Mouse (Mus musculus) kidney, embryonic 15.5 days (tissue): ENCODE data around the gene Ipo4. TPM values are rescaled to one million over a fixed set of nuclear protein-coding genes. Genes with fewer than 3 reads are reported as not detected.

ENCODE experiments used
- ATAC-seq: fragments of 200-750 bp; cut with Nextera tagmentation; replicated peaks from 2 replicates; pipeline ENCODE4 v1.8.0; 2017; ENCODE audit warnings: moderate TSS enrichment; ENCODE audit not compliant: low FRiP score
- H3K27ac ChIP-seq: fragments of 300-500 bp; sonication (generic); 2 replicates; pipeline ENCODE4 v1.5.1; 2015; ENCODE audit warnings: mild to moderate bottlenecking, inconsistent platforms
- H3K27me3 ChIP-seq: fragments of 300-500 bp; sonication (generic); 2 replicates; pipeline ENCODE4 v1.6.1; 2015; ENCODE audit warnings: inconsistent platforms
- H3K36me3 ChIP-seq: fragments of 300-500 bp; sonication (generic); 2 replicates; pipeline ENCODE4 v1.6.1; 2015; ENCODE audit warnings: inconsistent platforms
- H3K4me1 ChIP-seq: fragments of 300-500 bp; sonication (generic); 2 replicates; pipeline ENCODE4 v1.6.1; 2015; ENCODE audit warnings: inconsistent platforms
- H3K4me2 ChIP-seq: fragments of 300-500 bp; sonication (generic); 2 replicates; pipeline ENCODE4 v1.6.1; 2015; ENCODE audit warnings: moderate library complexity, mild to moderate bottlenecking, inconsistent platforms
- H3K4me3 ChIP-seq: fragments of 300-500 bp; sonication (generic); replicated peaks from 2 replicates; pipeline ENCODE4 v1.5.1; 2015; ENCODE audit warnings: mild to moderate bottlenecking, inconsistent platforms
- H3K9ac ChIP-seq: fragments of 300-500 bp; sonication (generic); 2 replicates; pipeline ENCODE4 v1.6.1; 2015; ENCODE audit warnings: mild to moderate bottlenecking, inconsistent platforms
- H3K9me3 ChIP-seq: fragments of 300-500 bp; sonication (generic); replicated peaks from 2 replicates; pipeline ENCODE4 v1.6.1; 2016; ENCODE audit warnings: inconsistent platforms
- WGBS: fragments of 180-500 bp; shearing (Covaris S2); methylation state at CpG from one replicate; pipeline ENCODE4 v1.1.7; 2015; ENCODE audit warnings: mixed read lengths; 5-methylcytosine and 5-hydroxymethylcytosine counted together
- polyA plus RNA-seq: library from polyadenylated mRNA; unstranded; fragments of >200 nt; fragmentation: Nextera tagmentation; extraction: Ambion mirVana; gene quantifications from 2 replicates; pipeline ENCODE4 v1.2.1, GENCODE M21; 2015

Gene Ipo4
- polyA plus RNA-seq, 1 experiment from 2014 or later = 115 TPM

GRCm38 (mm10) chr14:55598521-55599390 is 37.0 kb downstream of the Ipo4 start:
- no peak overlapping the region for H3K4me3 ChIP-seq
- WGBS = 89% methylated on average over 21 of the region's 21 CpGs
- no peaks in the 10 kb centered on the region for H3K9me3 ChIP-seq
- no peaks in the 10 kb centered on the region for H3K27me3 ChIP-seq
- H3K27ac ChIP-seq = no peak overlapping the region
- H3K9ac ChIP-seq = no peak overlapping the region
- no peak for ATAC-seq
- no peak overlapping the region for H3K4me2 ChIP-seq
- peaks cover 93% of the 10 kb centered on the region for H3K36me3 ChIP-seq
- H3K4me1 ChIP-seq = peaks cover 12% of the 10 kb centered on the region

GRCm38 (mm10) chr14:55596036-55596690 is 39.6 kb downstream of the Ipo4 start:
- Histone ChIP-seq H3K4me1 (peaks cover 18% of the 10 kb centered on the region), H3K9me3 (no peaks in the 10 kb centered on the region), H3K9ac (no peak overlapping the region), H3K27me3 (no peaks in the 10 kb centered on the region), H3K36me3 (peaks cover 74% of the 10 kb centered on the region), H3K4me3 (no peak overlapping the region), H3K4me2 (no peak overlapping the region), H3K27ac (no peak overlapping the region)
- no peak for ATAC-seq
- WGBS = 86% methylated on average over 13 of the region's 13 CpGs

- H3K4me1 ChIP-seq = peaks cover 31% of the 10 kb centered on the region
- no peaks in the 10 kb centered on the region for H3K27me3 ChIP-seq
- ATAC-seq = no peak
- WGBS = 2% methylated on average over 16 of the region's 16 CpGs
- H3K27ac ChIP-seq = peak overlapping the region; percentile 99
- peak overlapping the region; percentile 86 for H3K9ac ChIP-seq
- peaks cover 55% of the 10 kb centered on the region for H3K36me3 ChIP-seq
- peak overlapping the region; percentile 89 for H3K4me2 ChIP-seq
- H3K4me3 ChIP-seq = peak overlapping the region; percentile 87
- H3K9me3 ChIP-seq = no peaks in the 10 kb centered on the region
These were observed 43.5 kb downstream of the Ipo4 start for GRCm38 (mm10) chr14:55592226-55592625.

- H3K36me3 ChIP-seq = peaks cover 54% of the 10 kb centered on the region
- peak; percentile 91 for ATAC-seq
- peaks cover 31% of the 10 kb centered on the region for H3K4me1 ChIP-seq
- H3K9ac ChIP-seq = peak within 1 kb of the TSS; percentile 86
- H3K9me3 ChIP-seq = no peaks in the 10 kb centered on the region
- under 1% methylated on average over 33 of the region's 33 CpGs for WGBS
- peak within 1 kb of the TSS; percentile 89 for H3K4me2 ChIP-seq
- peak within 1 kb of the TSS; percentile 99 for H3K27ac ChIP-seq
- H3K27me3 ChIP-seq = no peaks in the 10 kb centered on the region
- peak within 1 kb of the TSS; percentile 87 for H3K4me3 ChIP-seq
These were observed 44.3 kb downstream of the Ipo4 start, which contains the start of gene Rnf31 for GRCm38 (mm10) chr14:55591331-55591891. Gene Rnf31 (plus strand): TSS chr14:55591708.

GRCm38 (mm10) chr14:55590748-55591330 is 44.9 kb downstream of the Ipo4 start, which contains the start of gene Psme2:
Gene Psme2 (minus strand): TSS chr14:55591113.
- H3K27ac ChIP-seq = peak within 1 kb of the TSS; percentile 99
- peak within 1 kb of the TSS; percentile 86 for H3K9ac ChIP-seq
- H3K4me2 ChIP-seq = peak within 1 kb of the TSS; percentile 89
- whole genome bisulfite sequencing = under 1% methylated on average over 22 of the region's 22 CpGs
- peak within 1 kb of the TSS; percentile 87 for H3K4me3 ChIP-seq
- no peaks in the 10 kb centered on the region for H3K9me3 ChIP-seq
- peaks cover 48% of the 10 kb centered on the region for H3K36me3 ChIP-seq
- H3K27me3 ChIP-seq = no peaks in the 10 kb centered on the region
- peak; percentile 97 for ATAC-seq
- H3K4me1 ChIP-seq = peaks cover 31% of the 10 kb centered on the region

- Histone ChIP-seq H3K9ac (peak overlapping the region; percentile 46), H3K4me1 (peaks cover 35% of the 10 kb centered on the region), H3K4me2 (peak overlapping the region; percentile 89), H3K4me3 (peak overlapping the region; percentile 87), H3K27ac (peak overlapping the region; percentile 99), H3K27me3 (no peaks in the 10 kb centered on the region), H3K36me3 (peaks cover 39% of the 10 kb centered on the region), H3K9me3 (no peaks in the 10 kb centered on the region)
- WGBS = 81% methylated on average over 11 of the region's 11 CpGs
- ATAC-seq = no peak
These were observed 45.8 kb downstream of the Ipo4 start for GRCm38 (mm10) chr14:55589771-55590448.

- no peaks in the 10 kb centered on the region for H3K27me3 ChIP-seq
- H3K9ac ChIP-seq = no peak overlapping the region
- H3K9me3 ChIP-seq = no peaks in the 10 kb centered on the region
- H3K4me1 ChIP-seq = peaks cover 41% of the 10 kb centered on the region
- peaks cover 33% of the 10 kb centered on the region for H3K36me3 ChIP-seq
- no peak overlapping the region for H3K27ac ChIP-seq
- 0 out of 2 replicates have a peak overlapping the region, but pooled peaks have one; percentile 7 for H3K4me3 ChIP-seq
- ATAC-seq = no peak
- 94% methylated on average over 5 of the region's 5 CpGs for WGBS
- no peak overlapping the region for H3K4me2 ChIP-seq
These were observed 46.5 kb downstream of the Ipo4 start for GRCm38 (mm10) chr14:55589271-55589670.

- Histone ChIP-seq H3K4me1 (peaks cover 24% of the 10 kb centered on the region), H3K27ac (no peak overlapping the region), H3K4me2 (no peak overlapping the region), H3K4me3 (no peak overlapping the region), H3K9ac (no peak overlapping the region), H3K9me3 (no peaks in the 10 kb centered on the region), H3K27me3 (no peaks in the 10 kb centered on the region), H3K36me3 (peaks cover 32% of the 10 kb centered on the region)
- WGBS = 89% methylated on average over 2 of the region's 2 CpGs
- ATAC-seq = no peak
These were observed 49.6 kb downstream of the Ipo4 start for GRCm38 (mm10) chr14:55586149-55586548.

- H3K36me3 ChIP-seq = peaks cover 38% of the 10 kb centered on the region
- no peak overlapping the region for H3K9ac ChIP-seq
- H3K4me1 ChIP-seq = peaks cover 24% of the 10 kb centered on the region
- ATAC-seq = no peak
- H3K27me3 ChIP-seq = no peaks in the 10 kb centered on the region
- H3K4me3 ChIP-seq = peak overlapping the region; percentile 58; the same call in 1 of the 2 replicates
- no peak overlapping the region for H3K27ac ChIP-seq
- no peaks in the 10 kb centered on the region for H3K9me3 ChIP-seq
- peak overlapping the region; percentile 93 for H3K4me2 ChIP-seq
- WGBS = 56% methylated on average over 6 of the region's 6 CpGs
These were observed 50.2 kb downstream of the Ipo4 start for GRCm38 (mm10) chr14:55585566-55585960.

- peak; percentile 88 for ATAC-seq
- Histone ChIP-seq H3K27me3 (no peaks in the 10 kb centered on the region), H3K9ac (peak within 1 kb of the TSS; percentile 40), H3K4me3 (peak within 1 kb of the TSS; percentile 58), H3K4me1 (peaks cover 19% of the 10 kb centered on the region), H3K27ac (no peak within 1 kb of the TSS), H3K9me3 (no peaks in the 10 kb centered on the region), H3K36me3 (peaks cover 44% of the 10 kb centered on the region), H3K4me2 (peak within 1 kb of the TSS; percentile 93)
- 3% methylated on average over 43 of the region's 43 CpGs for WGBS
These were observed 50.8 kb downstream of the Ipo4 start, which contains the start of gene Emc9 for GRCm38 (mm10) chr14:55584702-55585565. Gene Emc9 (minus strand): TSS chr14:55585302.
